Mouse (Mus musculus) adrenal gland, postnatal 0 days (tissue): Measurements from ENCODE around the gene Gm31571. TPM values are rescaled to one million over a fixed set of nuclear protein-coding genes. Genes with fewer than 3 reads are reported as not detected.

Experiments used
- polyA plus RNA-seq: library from polyadenylated mRNA; unstranded; fragments of >200 nt; fragmentation: Nextera tagmentation; extraction: Ambion mirVana; gene quantifications from 2 replicates; pipeline ENCODE4 v1.2.1, GENCODE M21; 2015

The Gm31571 gene
- not detected in 2 replicates for polyA plus RNA-seq

GRCm38 (mm10) chrY:22051253-22051652 is at the start of gene Gm31571:
Gene Gm31571 (minus strand): TSS chrY:22051353.

